Mouse (Mus musculus) embryonic facial prominence, embryonic 14.5 days (tissue): ENCODE measurements at regions not wholly inside any gene's neighbourhood (a gene's known extent, or its start where the extent isn't known, plus 50 kb on each side); places are given as distances from the start of the nearest gene placed in this dataset.

ENCODE experiments used
- ATAC-seq: fragments of 200-750 bp; cut with Nextera tagmentation; 2 replicates; pipeline ENCODE4 v1.8.0; 2017; ENCODE audit warnings: low read depth, moderate number of reproducible peaks, moderate TSS enrichment
- DNase-seq: peaks from one replicate; pipeline ENCODE4 v3.0.0-alpha.2; 2015; ENCODE audit warnings: low spot score
- H3K27ac ChIP-seq: fragments of 300-500 bp; sonication (generic); replicated peaks from 2 replicates; pipeline ENCODE4 v1.5.1; 2014; ENCODE audit warnings: low read depth, mild to moderate bottlenecking, low read length, moderate library complexity
- H3K27me3 ChIP-seq: fragments of 300-500 bp; sonication (generic); replicated peaks from 2 replicates; pipeline ENCODE4 v1.6.1; 2014; ENCODE audit warnings: low read length; ENCODE audit not compliant: control insufficient read depth, insufficient read depth
- H3K36me3 ChIP-seq: fragments of 300-500 bp; sonication (generic); 2 replicates; pipeline ENCODE4 v1.6.1; 2014; ENCODE audit warnings: low read length, mixed read lengths; ENCODE audit not compliant: control insufficient read depth, insufficient read depth
- H3K4me1 ChIP-seq: fragments of 300-500 bp; sonication (generic); 2 replicates; pipeline ENCODE4 v1.6.1; 2014; ENCODE audit warnings: antibody characterized with exemption, low read length; ENCODE audit not compliant: control insufficient read depth, insufficient read depth
- H3K4me2 ChIP-seq: fragments of 300-500 bp; sonication (generic); 2 replicates; pipeline ENCODE4 v1.6.1; 2014; ENCODE audit warnings: low read depth, mild to moderate bottlenecking, low read length, moderate library complexity, mixed read lengths
- H3K4me3 ChIP-seq: fragments of 300-500 bp; sonication (generic); 2 replicates; pipeline ENCODE4 v1.5.1; 2014; ENCODE audit warnings: low read depth, mild to moderate bottlenecking, low read length
- H3K9ac ChIP-seq: fragments of 300-500 bp; sonication (generic); 2 replicates; pipeline ENCODE4 v1.6.1; 2014; ENCODE audit warnings: low read depth, mild to moderate bottlenecking, low read length, moderate library complexity, mixed read lengths
- H3K9me3 ChIP-seq: fragments of 300-500 bp; sonication (generic); 2 replicates; pipeline ENCODE4 v1.6.1; 2016; ENCODE audit warnings: low read length; ENCODE audit not compliant: control insufficient read depth
- WGBS: fragments of 180-500 bp; shearing (Covaris S2); extraction: QIAGEN DNeasy Blood & Tissue Kit; methylation state at CpG from one replicate; pipeline ENCODE4 v1.1.7; 2014; 5-methylcytosine and 5-hydroxymethylcytosine counted together

DNA sequence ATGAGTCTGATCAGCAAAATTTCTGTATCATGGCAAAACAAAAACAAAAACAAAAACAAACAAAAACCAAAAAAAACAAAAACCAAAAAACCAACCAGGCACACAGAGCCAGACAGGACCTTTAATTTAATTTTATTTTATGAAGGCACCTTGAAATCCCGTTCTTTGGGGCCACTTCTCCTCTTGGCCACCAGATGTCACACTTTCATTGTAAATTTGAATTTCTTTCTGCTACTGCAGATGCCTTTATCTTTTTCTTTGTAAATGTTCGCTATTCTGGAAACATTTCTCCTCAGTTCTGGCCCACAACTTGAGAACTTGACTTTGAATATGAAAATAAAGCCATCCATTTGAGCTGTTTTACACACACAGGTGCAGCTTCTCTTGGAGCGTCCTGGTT is 78.6 kb upstream of the Rrp15 start:
- no peak overlapping the region for H3K4me2 ChIP-seq
- H3K27ac ChIP-seq = no peak overlapping the region
- DNase-seq (peak; percentile 65), ATAC-seq (no peak)
- peaks cover 20% of the 10 kb centered on the region for H3K27me3 ChIP-seq
- H3K36me3 ChIP-seq = no peaks in the 10 kb centered on the region
- WGBS = 21% methylated on average over 3 of the region's 3 CpGs
- H3K4me3 ChIP-seq = no peak overlapping the region
- no peak overlapping the region for H3K9ac ChIP-seq
- H3K9me3 ChIP-seq = no peaks in the 10 kb centered on the region
- no peaks in the 10 kb centered on the region for H3K4me1 ChIP-seq

DNA sequence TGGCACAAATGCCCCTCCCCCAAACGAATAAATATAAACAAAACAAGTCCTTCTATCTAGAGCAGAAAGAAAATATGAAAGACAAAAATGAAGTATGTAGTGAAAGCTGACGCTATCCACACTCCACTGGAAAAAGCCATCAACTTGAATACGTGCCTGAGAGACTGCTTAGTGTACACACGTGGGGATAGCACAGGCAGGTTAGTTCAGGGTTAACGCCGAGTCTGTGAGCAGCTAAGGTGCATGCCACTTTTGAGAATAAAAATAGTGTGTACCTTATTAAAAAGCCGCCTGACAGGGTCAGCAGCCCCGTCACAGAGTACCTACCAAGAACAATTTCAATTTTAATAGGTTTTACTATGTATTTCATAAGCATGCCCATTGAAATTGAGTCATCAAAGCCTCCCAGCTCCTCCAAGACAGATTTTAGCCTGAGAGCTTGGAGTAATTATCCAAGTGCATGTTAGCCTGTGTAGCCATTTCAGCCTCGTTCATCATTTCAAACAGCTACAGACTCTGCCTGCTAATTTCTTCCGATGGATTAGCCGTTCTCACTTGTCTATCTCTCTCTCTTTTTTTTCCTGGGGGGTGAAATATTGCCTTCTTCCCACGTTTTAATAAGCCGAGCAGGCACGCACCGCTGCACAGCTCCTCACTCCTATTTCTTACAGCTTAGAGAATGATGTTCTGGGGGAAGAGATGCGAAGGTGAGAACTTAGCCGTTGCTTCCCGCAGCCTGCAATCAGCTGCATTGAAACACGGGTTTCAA is 59.2 kb upstream of the Rrp15 start:
- no peak overlapping the region for H3K4me3 ChIP-seq
- H3K4me1 ChIP-seq = no peaks in the 10 kb centered on the region
- H3K9me3 ChIP-seq = no peaks in the 10 kb centered on the region
- H3K9ac ChIP-seq = no peak overlapping the region
- H3K27ac ChIP-seq = no peak overlapping the region
- no peak overlapping the region; the same call in 1 of the 2 replicates for H3K4me2 ChIP-seq
- H3K27me3 ChIP-seq = no peaks in the 10 kb centered on the region
- 58% methylated on average over 19 of the region's 19 CpGs for WGBS
- DNase-seq = no peak
- H3K36me3 ChIP-seq = no peaks in the 10 kb centered on the region
- ATAC-seq = no peak

DNA sequence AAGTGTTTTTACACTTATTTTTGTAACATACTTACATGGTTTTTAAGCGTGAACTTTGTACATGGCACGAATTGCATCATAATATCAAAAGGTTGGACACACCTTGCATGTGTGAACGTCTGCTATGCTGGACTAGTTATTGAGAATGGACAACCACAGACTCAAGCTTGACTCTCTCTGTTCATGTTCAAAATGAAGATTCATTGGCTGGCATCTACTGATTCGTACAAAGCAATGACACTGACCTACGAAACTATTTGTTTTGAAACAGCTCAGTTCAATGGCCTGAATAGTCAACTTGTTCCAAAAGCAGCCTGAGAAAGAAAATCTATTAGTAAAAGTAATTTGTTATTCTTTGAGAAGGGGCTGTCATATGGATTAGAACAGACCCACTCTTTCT is 55.3 kb upstream of the Rrp15 start:
- 89% methylated on average over 5 of the region's 5 CpGs for WGBS
- H3K4me3 ChIP-seq = no peak overlapping the region
- ATAC-seq = no peak

More for the DNA sequence above, 55.3 kb upstream of the Rrp15 start:
- H3K9ac ChIP-seq = no peak overlapping the region
- H3K4me1 ChIP-seq = no peaks in the 10 kb centered on the region
- H3K9me3 ChIP-seq = no peaks in the 10 kb centered on the region
- no peak for DNase-seq
- no peaks in the 10 kb centered on the region for H3K36me3 ChIP-seq
- no peak overlapping the region for H3K27ac ChIP-seq
- no peaks in the 10 kb centered on the region for H3K27me3 ChIP-seq
- no peak overlapping the region for H3K4me2 ChIP-seq
